Mouse (Mus musculus): ENCODE data around the gene Smim11. TPM values are rescaled to one million over a fixed set of nuclear protein-coding genes. Genes with fewer than 3 reads are reported as not detected.
A peak's percentile ranks its signal among the peaks of the same experiment; 100 is the strongest.

Gene Smim11
- polyA plus RNA-seq, 1 experiment from 2014 or later: 130 TPM

GRCm38 (mm10) chr16:92321341-92321740 is 20.3 kb downstream of the Smim11 start, which contains the start of gene Fam243:
TSS of gene Fam243 (minus strand) at chr16:92321441.
- H3K36me3 ChIP-seq: no peaks in the 10 kb centered on the region
- no peak within 1 kb of the TSS for H3K9ac ChIP-seq
- no peak within 1 kb of the TSS for H3K27ac ChIP-seq
- no peak within 1 kb of the TSS for H3K4me3 ChIP-seq
- 0 out of 2 replicates have a peak, but pooled peaks cover 5% of the 10 kb centered on the region for H3K4me1 ChIP-seq
- H3K4me2 ChIP-seq (replicated peaks): no peak within 1 kb of the TSS
- ATAC-seq (ENCODE audit: insufficient number of reproducible peaks, insufficient read depth, low FRiP score, low TSS enrichment): no peak
- no peaks in the 10 kb centered on the region for H3K9me3 ChIP-seq
- WGBS: 88% methylated on average over 8 of the region's 8 CpGs
- H3K27me3 ChIP-seq: no peaks in the 10 kb centered on the region

GRCm38 (mm10) chr16:92324309-92325061 is 23.4 kb downstream of the Smim11 start:
- H3K9me3 ChIP-seq: no peaks in the 10 kb centered on the region
- ATAC-seq (ENCODE audit: insufficient number of reproducible peaks, insufficient read depth, low FRiP score, low TSS enrichment): no peak
- no peaks in the 10 kb centered on the region for H3K36me3 ChIP-seq
- no peaks in the 10 kb centered on the region for H3K27me3 ChIP-seq
- no peak overlapping the region for H3K27ac ChIP-seq
- H3K4me3 ChIP-seq: no peak overlapping the region
- no peak overlapping the region for H3K9ac ChIP-seq
- H3K4me2 ChIP-seq (replicated peaks): no peak overlapping the region
- 41% methylated on average over 7 of the region's 7 CpGs for WGBS
- H3K4me1 ChIP-seq: 0 out of 2 replicates have a peak, but pooled peaks cover 5% of the 10 kb centered on the region

GRCm38 (mm10) chr16:92325062-92325406 is 23.9 kb downstream of the Smim11 start:
- whole genome bisulfite sequencing: 43% methylated on average over 1 of the region's 1 CpGs
- 0 out of 2 replicates have a peak, but pooled peaks cover 5% of the 10 kb centered on the region for H3K4me1 ChIP-seq
- H3K4me3 ChIP-seq: no peak overlapping the region
- no peak overlapping the region for H3K4me2 ChIP-seq (replicated peaks)
- H3K9ac ChIP-seq: no peak overlapping the region
- H3K9me3 ChIP-seq: no peaks in the 10 kb centered on the region
- H3K27me3 ChIP-seq: no peaks in the 10 kb centered on the region
- no peak for ATAC-seq (ENCODE audit: insufficient number of reproducible peaks, insufficient read depth, low FRiP score, low TSS enrichment)
- H3K27ac ChIP-seq: no peak overlapping the region
- no peaks in the 10 kb centered on the region for H3K36me3 ChIP-seq

GRCm38 (mm10) chr16:92327911-92328310 is 26.8 kb downstream of the Smim11 start:
- no peaks in the 10 kb centered on the region for H3K27me3 ChIP-seq
- WGBS: 88% methylated on average over 10 of the region's 10 CpGs

GRCm38 (mm10) chr16:92330966-92331365 is 29.9 kb downstream of the Smim11 start:
- H3K27me3 ChIP-seq: no peaks in the 10 kb centered on the region
- no peak overlapping the region for H3K9ac ChIP-seq
- no peaks in the 10 kb centered on the region for H3K36me3 ChIP-seq
- peaks cover 7% of the 10 kb centered on the region for H3K4me1 ChIP-seq
- H3K4me3 ChIP-seq: no peak overlapping the region
- ATAC-seq (ENCODE audit: insufficient number of reproducible peaks, insufficient read depth, low FRiP score, low TSS enrichment): no peak
- no peak overlapping the region for H3K4me2 ChIP-seq (replicated peaks)
- H3K9me3 ChIP-seq: no peaks in the 10 kb centered on the region
- no peak overlapping the region for H3K27ac ChIP-seq
- WGBS: 72% methylated on average over 5 of the region's 5 CpGs

More at GRCm38 (mm10) chr16:92327911-92328310, 26.8 kb downstream of the Smim11 start:
- H3K4me3 ChIP-seq: no peak overlapping the region
- H3K4me2 ChIP-seq (replicated peaks): no peak overlapping the region
- no peaks in the 10 kb centered on the region for H3K36me3 ChIP-seq
- H3K9me3 ChIP-seq: no peaks in the 10 kb centered on the region
- H3K27ac ChIP-seq: no peak overlapping the region
- peaks cover 11% of the 10 kb centered on the region for H3K4me1 ChIP-seq
- no peak for ATAC-seq (ENCODE audit: insufficient number of reproducible peaks, insufficient read depth, low FRiP score, low TSS enrichment)
- H3K9ac ChIP-seq: no peak overlapping the region

GRCm38 (mm10) chr16:92334600-92334999 is 33.5 kb downstream of the Smim11 start:
- H3K4me2 ChIP-seq (replicated peaks): no peak overlapping the region

GRCm38 (mm10) chr16:92336280-92336679 is 35.2 kb downstream of the Smim11 start:
- no peak overlapping the region for H3K9ac ChIP-seq
- ATAC-seq (ENCODE audit: insufficient number of reproducible peaks, insufficient read depth, low FRiP score, low TSS enrichment): no peak
- no peaks in the 10 kb centered on the region for H3K27me3 ChIP-seq
- H3K27ac ChIP-seq: no peak overlapping the region
- peaks cover 10% of the 10 kb centered on the region for H3K4me1 ChIP-seq
- WGBS: 4% methylated on average over 9 of the region's 9 CpGs
- H3K4me3 ChIP-seq: no peak overlapping the region
- H3K36me3 ChIP-seq: no peaks in the 10 kb centered on the region
- no peaks in the 10 kb centered on the region for H3K9me3 ChIP-seq
- no peak overlapping the region for H3K4me2 ChIP-seq (replicated peaks)

More at GRCm38 (mm10) chr16:92334600-92334999, 33.5 kb downstream of the Smim11 start:
- no peak overlapping the region for H3K27ac ChIP-seq
- no peaks in the 10 kb centered on the region for H3K27me3 ChIP-seq
- no peaks in the 10 kb centered on the region for H3K9me3 ChIP-seq
- H3K4me3 ChIP-seq: no peak overlapping the region
- WGBS: 60% methylated on average over 9 of the region's 9 CpGs
- H3K9ac ChIP-seq: no peak overlapping the region
- H3K36me3 ChIP-seq: no peaks in the 10 kb centered on the region
- H3K4me1 ChIP-seq: peaks cover 7% of the 10 kb centered on the region
- no peak for ATAC-seq (ENCODE audit: insufficient number of reproducible peaks, insufficient read depth, low FRiP score, low TSS enrichment)

- Histone ChIP-seq H3K4me2 (replicated peaks) (peak overlapping the region; percentile 44), H3K4me3 (0 out of 2 replicates have a peak overlapping the region, but pooled peaks have one; percentile 14), H3K27ac (no peak overlapping the region), H3K36me3 (no peaks in the 10 kb centered on the region), H3K27me3 (no peaks in the 10 kb centered on the region), H3K9me3 (no peaks in the 10 kb centered on the region), H3K9ac (no peak overlapping the region), H3K4me1 (0 out of 2 replicates have a peak, but pooled peaks cover 3% of the 10 kb centered on the region)
- peak; percentile 44; the same call in 1 of the 2 replicates for ATAC-seq (ENCODE audit: insufficient number of reproducible peaks, insufficient read depth, low FRiP score, low TSS enrichment)
- 24% methylated on average over 27 of the region's 27 CpGs for whole genome bisulfite sequencing
Observed at GRCm38 (mm10) chr16:92340612-92341511, 39.8 kb downstream of the Smim11 start.

GRCm38 (mm10) chr16:92345177-92345576 is 44.1 kb downstream of the Smim11 start:
- 66% methylated on average over 11 of the region's 11 CpGs for WGBS
- Histone ChIP-seq H3K27ac (no peak overlapping the region), H3K27me3 (no peaks in the 10 kb centered on the region), H3K4me2 (replicated peaks) (no peak overlapping the region), H3K9me3 (no peaks in the 10 kb centered on the region), H3K36me3 (no peaks in the 10 kb centered on the region), H3K4me3 (no peak overlapping the region), H3K9ac (no peak overlapping the region), H3K4me1 (0 out of 2 replicates have a peak, but pooled peaks cover 8% of the 10 kb centered on the region)
- ATAC-seq (ENCODE audit: insufficient number of reproducible peaks, insufficient read depth, low FRiP score, low TSS enrichment): no peak

GRCm38 (mm10) chr16:92346297-92346916 is 45.3 kb downstream of the Smim11 start:
- Histone ChIP-seq H3K4me1 (0 out of 2 replicates have a peak, but pooled peaks cover 6% of the 10 kb centered on the region), H3K36me3 (no peaks in the 10 kb centered on the region), H3K27me3 (no peaks in the 10 kb centered on the region), H3K9me3 (no peaks in the 10 kb centered on the region), H3K9ac (no peak overlapping the region), H3K4me2 (replicated peaks) (no peak overlapping the region), H3K27ac (no peak overlapping the region), H3K4me3 (no peak overlapping the region)
- WGBS: 64% methylated on average over 13 of the region's 13 CpGs
- no peak for ATAC-seq (ENCODE audit: insufficient number of reproducible peaks, insufficient read depth, low FRiP score, low TSS enrichment)

- H3K4me2 ChIP-seq (replicated peaks): no peak overlapping the region
- 90% methylated on average over 12 of the region's 12 CpGs for WGBS
- no peak overlapping the region for H3K27ac ChIP-seq
- no peak for ATAC-seq (ENCODE audit: insufficient number of reproducible peaks, insufficient read depth, low FRiP score, low TSS enrichment)
- H3K9ac ChIP-seq: no peak overlapping the region
- H3K4me3 ChIP-seq: no peak overlapping the region
- H3K27me3 ChIP-seq: peaks cover 4% of the 10 kb centered on the region; the same call in 1 of the 2 replicates
- H3K9me3 ChIP-seq: no peaks in the 10 kb centered on the region
- no peaks in the 10 kb centered on the region for H3K36me3 ChIP-seq
- H3K4me1 ChIP-seq: peaks cover 6% of the 10 kb centered on the region; the same call in 1 of the 2 replicates
Observed at GRCm38 (mm10) chr16:92348941-92349340, 47.9 kb downstream of the Smim11 start.

All from embryonic facial prominence, embryonic 12.5 days (tissue).